Mouse (Mus musculus): Measurements from ENCODE around the gene Adamtsl3.

DNA sequence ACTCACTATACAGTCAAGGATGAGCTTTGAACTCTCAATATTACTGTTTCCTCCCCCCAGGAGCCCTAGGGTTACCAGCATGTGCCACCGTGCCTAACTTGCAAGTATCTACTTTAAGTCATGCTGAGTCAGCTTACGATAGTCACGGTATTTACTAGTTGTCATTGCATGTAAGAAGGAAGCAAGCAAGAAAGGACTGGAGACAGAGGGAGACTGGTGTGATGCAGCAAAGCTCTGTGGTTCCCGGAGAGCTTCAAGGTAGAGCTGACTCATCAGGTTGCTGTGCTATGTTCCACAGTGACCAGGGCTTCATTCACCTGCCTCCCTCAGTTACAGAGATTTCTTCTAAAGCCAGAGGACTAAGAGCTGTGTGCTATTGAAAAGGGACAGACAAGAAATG is 247.0 kb downstream of the Adamtsl3 start:
- TF ChIP-seq CTCF (IDR thresholded peaks at IDR 0.05; ENCODE audit: extremely low read depth, insufficient read depth, low read length), result no peak
- no peak for TF ChIP-seq POLR2A (IDR thresholded peaks at IDR 0.05; ENCODE audit: extremely low read depth, insufficient read depth, low read length)

Data from cortical plate, adult 2 months (tissue).